Mouse (Mus musculus): ENCODE measurements at regions not wholly inside any gene's neighbourhood (a gene's known extent, or its start where the extent isn't known, plus 50 kb on each side); places are given as distances from the start of the nearest gene placed in this dataset.

- Histone ChIP-seq H3K9me3 (replicated peaks; ENCODE audit: control insufficient read depth, low read length) (no peaks in the 10 kb centered on the region), H3K4me1 (ENCODE audit: control insufficient read depth, insufficient read depth, low read length) (no peaks in the 10 kb centered on the region), H3K27ac (ENCODE audit: low read length) (no peak overlapping the region), H3K4me2 (ENCODE audit: low read depth, low read length) (no peak overlapping the region), H3K36me3 (ENCODE audit: control insufficient read depth, insufficient read depth, low read length) (no peaks in the 10 kb centered on the region), H3K27me3 (ENCODE audit: control insufficient read depth, insufficient read depth, low read length) (no peaks in the 10 kb centered on the region), H3K4me3 (replicated peaks; ENCODE audit: low read length) (no peak overlapping the region), H3K9ac (ENCODE audit: low read length) (no peak overlapping the region)
- WGBS, result 46% methylated on average over 1 of the region's 1 CpGs
- no peak for ATAC-seq (ENCODE audit: insufficient read depth, low FRiP score)
These were observed 82.3 kb upstream of the C2cd4b start for GRCm38 (mm10) chr9:67676906-67677305.

- H3K4me2 ChIP-seq (ENCODE audit: low read depth, low read length), result no peak overlapping the region
- no peak overlapping the region for H3K9ac ChIP-seq (ENCODE audit: low read length)
- H3K36me3 ChIP-seq (ENCODE audit: control insufficient read depth, insufficient read depth, low read length), result no peaks in the 10 kb centered on the region; the same call in 1 of the 2 replicates
- no peak for ATAC-seq (ENCODE audit: insufficient read depth, low FRiP score)
- WGBS, result 9% methylated on average over 7 of the region's 7 CpGs
- H3K4me1 ChIP-seq (ENCODE audit: control insufficient read depth, insufficient read depth, low read length), result no peaks in the 10 kb centered on the region
- H3K27ac ChIP-seq (ENCODE audit: low read length), result no peak overlapping the region
- H3K27me3 ChIP-seq (ENCODE audit: control insufficient read depth, insufficient read depth, low read length), result no peaks in the 10 kb centered on the region
- H3K4me3 ChIP-seq (replicated peaks; ENCODE audit: low read length), result no peak overlapping the region
- H3K9me3 ChIP-seq (replicated peaks; ENCODE audit: control insufficient read depth, low read length), result peaks cover 7% of the 10 kb centered on the region; the same call in 1 of the 2 replicates
These were observed 75.9 kb upstream of the C2cd4b start for GRCm38 (mm10) chr9:67683367-67683766.

GRCm38 (mm10) chr9:67692396-67692795, 66.8 kb upstream of the C2cd4b start:
- Histone ChIP-seq H3K4me1 (ENCODE audit: control insufficient read depth, insufficient read depth, low read length) (no peaks in the 10 kb centered on the region), H3K9me3 (replicated peaks; ENCODE audit: control insufficient read depth, low read length) (no peaks in the 10 kb centered on the region), H3K9ac (ENCODE audit: low read length) (no peak overlapping the region), H3K4me2 (ENCODE audit: low read depth, low read length) (no peak overlapping the region), H3K36me3 (ENCODE audit: control insufficient read depth, insufficient read depth, low read length) (no peaks in the 10 kb centered on the region), H3K27ac (ENCODE audit: low read length) (no peak overlapping the region), H3K27me3 (ENCODE audit: control insufficient read depth, insufficient read depth, low read length) (no peaks in the 10 kb centered on the region), H3K4me3 (replicated peaks; ENCODE audit: low read length) (no peak overlapping the region)
- no peak for ATAC-seq (ENCODE audit: insufficient read depth, low FRiP score)
- 83% methylated on average over 13 of the region's 13 CpGs for WGBS

- 15% methylated on average over 7 of the region's 7 CpGs for WGBS
- Histone ChIP-seq H3K4me2 (ENCODE audit: low read depth, low read length) (peak overlapping the region; percentile 10; the same call in 1 of the 2 replicates), H3K9ac (ENCODE audit: low read length) (0 out of 2 replicates have a peak overlapping the region, but pooled peaks have one; percentile 39), H3K4me1 (ENCODE audit: control insufficient read depth, insufficient read depth, low read length) (no peaks in the 10 kb centered on the region), H3K4me3 (replicated peaks; ENCODE audit: low read length) (no peak overlapping the region), H3K27ac (ENCODE audit: low read length) (no peak overlapping the region), H3K36me3 (ENCODE audit: control insufficient read depth, insufficient read depth, low read length) (no peaks in the 10 kb centered on the region), H3K27me3 (ENCODE audit: control insufficient read depth, insufficient read depth, low read length) (no peaks in the 10 kb centered on the region), H3K9me3 (replicated peaks; ENCODE audit: control insufficient read depth, low read length) (no peaks in the 10 kb centered on the region)
- ATAC-seq (ENCODE audit: insufficient read depth, low FRiP score), result no peak
These were observed 65.5 kb upstream of the C2cd4b start for GRCm38 (mm10) chr9:67693716-67694115.

- WGBS, result 84% methylated on average over 2 of the region's 2 CpGs
These were observed 60.4 kb upstream of the C2cd4b start for GRCm38 (mm10) chr9:67698796-67699195.

DNA sequence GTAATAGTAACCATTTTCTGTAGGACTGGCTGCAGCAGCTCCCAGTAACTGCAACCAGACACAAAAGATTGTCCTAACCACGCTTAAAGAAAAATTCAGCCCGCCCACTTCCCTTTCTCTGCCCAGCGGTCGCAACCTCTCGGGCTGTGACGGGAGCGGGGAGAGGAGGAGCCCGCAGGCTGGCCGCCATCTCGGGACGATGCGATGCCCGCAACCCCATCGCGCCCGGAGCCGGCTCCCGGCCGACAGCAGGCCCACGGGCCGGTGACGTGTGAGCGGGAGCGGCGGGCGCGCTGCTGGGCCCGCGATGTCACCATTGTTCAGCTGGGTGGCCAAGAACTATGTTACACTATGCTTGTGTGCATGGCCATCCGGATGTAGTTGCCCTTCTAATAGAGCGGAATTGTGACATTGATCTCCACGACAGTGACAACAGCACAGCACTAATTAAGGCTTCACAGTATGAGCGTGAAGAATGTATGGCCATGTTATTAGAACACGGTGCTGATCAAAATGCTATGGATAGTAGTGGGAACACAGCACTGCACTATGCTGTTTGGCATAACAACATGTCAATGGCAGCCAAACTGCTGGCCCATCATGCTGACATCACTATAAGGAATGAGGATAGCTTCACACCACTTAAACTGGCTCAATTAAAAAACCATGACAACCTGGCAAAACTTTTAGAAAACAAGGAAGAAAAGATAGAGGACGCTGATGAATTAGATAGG, 59.2 kb upstream of the C2cd4b start:
- H3K27me3 ChIP-seq (ENCODE audit: control insufficient read depth, insufficient read depth, low read length), result no peaks in the 10 kb centered on the region
- 22% methylated on average over 34 of the region's 35 CpGs for WGBS
- H3K36me3 ChIP-seq (ENCODE audit: control insufficient read depth, insufficient read depth, low read length), result no peaks in the 10 kb centered on the region
- no peaks in the 10 kb centered on the region for H3K4me1 ChIP-seq (ENCODE audit: control insufficient read depth, insufficient read depth, low read length)
- H3K9ac ChIP-seq (ENCODE audit: low read length), result peak overlapping the region; percentile 72
- H3K9me3 ChIP-seq (replicated peaks; ENCODE audit: control insufficient read depth, low read length), result no peaks in the 10 kb centered on the region
- peak overlapping the region; percentile 43 for H3K4me3 ChIP-seq (replicated peaks; ENCODE audit: low read length)
- peak overlapping the region; percentile 69 for H3K4me2 ChIP-seq (ENCODE audit: low read depth, low read length)
- H3K27ac ChIP-seq (ENCODE audit: low read length), result no peak overlapping the region
- ATAC-seq (ENCODE audit: insufficient read depth, low FRiP score), result 0 out of 2 replicates have a peak, but pooled peaks have one; percentile 40

More at GRCm38 (mm10) chr9:67698796-67699195, 60.4 kb upstream of the C2cd4b start:
- Histone ChIP-seq H3K36me3 (ENCODE audit: control insufficient read depth, insufficient read depth, low read length) (no peaks in the 10 kb centered on the region), H3K4me2 (ENCODE audit: low read depth, low read length) (no peak overlapping the region), H3K9ac (ENCODE audit: low read length) (no peak overlapping the region), H3K9me3 (replicated peaks; ENCODE audit: control insufficient read depth, low read length) (no peaks in the 10 kb centered on the region), H3K4me1 (ENCODE audit: control insufficient read depth, insufficient read depth, low read length) (no peaks in the 10 kb centered on the region), H3K27ac (ENCODE audit: low read length) (no peak overlapping the region), H3K4me3 (replicated peaks; ENCODE audit: low read length) (no peak overlapping the region), H3K27me3 (ENCODE audit: control insufficient read depth, insufficient read depth, low read length) (no peaks in the 10 kb centered on the region)
- no peak for ATAC-seq (ENCODE audit: insufficient read depth, low FRiP score)

DNA sequence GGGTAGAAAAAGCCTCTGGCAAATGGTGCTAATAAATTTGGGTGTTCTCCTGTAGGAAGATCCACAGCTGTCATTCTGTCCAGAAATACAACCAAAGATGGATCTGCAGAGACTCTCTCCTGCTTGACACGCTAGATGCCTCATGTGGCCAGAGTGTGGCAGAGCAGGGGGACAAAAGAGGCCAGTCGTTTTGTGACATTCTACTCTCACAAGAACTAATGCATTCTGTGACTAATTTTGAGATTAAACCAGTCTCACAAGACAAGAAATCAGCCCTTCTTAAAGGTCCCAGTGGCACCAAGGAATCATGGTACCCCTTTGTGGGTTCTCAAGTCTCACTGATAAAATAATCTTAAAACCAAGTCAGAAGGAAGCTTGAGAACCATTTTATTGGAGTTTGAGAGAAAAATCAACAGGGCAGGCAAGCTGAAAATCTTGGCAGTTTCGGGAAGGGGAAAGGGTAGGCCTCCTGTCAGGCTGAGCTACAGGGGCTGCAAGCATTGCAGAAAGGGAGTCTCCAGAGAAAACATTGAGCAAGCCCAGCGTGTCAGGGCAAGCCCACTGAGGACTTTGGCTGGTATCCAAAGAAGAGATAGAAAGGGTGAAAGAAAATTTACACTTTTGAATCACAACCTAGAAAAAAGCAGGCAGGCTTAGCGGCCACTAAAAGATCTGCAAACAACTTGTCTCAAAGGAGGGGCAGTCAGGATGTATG, 50.8 kb upstream of the C2cd4b start:
- Histone ChIP-seq H3K4me2 (ENCODE audit: low read depth, low read length) (no peak overlapping the region), H3K27me3 (ENCODE audit: control insufficient read depth, insufficient read depth, low read length) (no peaks in the 10 kb centered on the region), H3K4me1 (ENCODE audit: control insufficient read depth, insufficient read depth, low read length) (peaks cover 7% of the 10 kb centered on the region; the same call in 1 of the 2 replicates), H3K27ac (ENCODE audit: low read length) (peak overlapping the region; percentile 64), H3K4me3 (replicated peaks; ENCODE audit: low read length) (no peak overlapping the region), H3K9ac (ENCODE audit: low read length) (no peak overlapping the region), H3K9me3 (replicated peaks; ENCODE audit: control insufficient read depth, low read length) (no peaks in the 10 kb centered on the region), H3K36me3 (ENCODE audit: control insufficient read depth, insufficient read depth, low read length) (no peaks in the 10 kb centered on the region)
- WGBS, result 35% methylated on average over 5 of the region's 5 CpGs
- peak; percentile 53; the same call in 1 of the 2 replicates for ATAC-seq (ENCODE audit: insufficient read depth, low FRiP score)

Data from stomach, embryonic 16.5 days (tissue).